Mouse (Mus musculus): ENCODE measurements at regions not wholly inside any gene's neighbourhood (a gene's known extent, or its start where the extent isn't known, plus 50 kb on each side); places are given as distances from the start of the nearest gene placed in this dataset.

GRCm38 (mm10) chr13:107758327-107759095, 285.7 kb upstream of the Smim15 start:
- TF ChIP-seq ZNF384 (IDR thresholded peaks at IDR 0.05; ENCODE audit: low read depth, low read length) (no peak), MAFK (IDR thresholded peaks at IDR 0.05; ENCODE audit: insufficient read depth, low read depth, low read length) (no peak), CHD2 (IDR thresholded peaks at IDR 0.05; ENCODE audit: low read depth, low read length) (no peak), ZC3H11A (IDR thresholded peaks at IDR 0.05; ENCODE audit: borderline replicate concordance, low read depth, low read length) (no peak), HCFC1 (IDR thresholded peaks at IDR 0.05; ENCODE audit: borderline replicate concordance, insufficient read depth, low read length) (no peak)
